Mouse (Mus musculus) stomach, postnatal 0 days (tissue): ENCODE measurements at regions not wholly inside any gene's neighbourhood (a gene's known extent, or its start where the extent isn't known, plus 50 kb on each side); places are given as distances from the start of the nearest gene placed in this dataset.

Experiments used
- ATAC-seq: fragments of 200-750 bp; cut with Nextera tagmentation; 2 replicates; pipeline ENCODE4 v1.8.0; 2017; ENCODE audit not compliant: low FRiP score, low TSS enrichment
- DNase-seq: peaks from one replicate; pipeline ENCODE4 v3.0.0-alpha.2; 2016; ENCODE audit warnings: low spot score
- H3K27ac ChIP-seq: fragments of 300-500 bp; sonication (generic); replicated peaks from 2 replicates; pipeline ENCODE4 v1.5.1; 2014; ENCODE audit warnings: mild to moderate bottlenecking, control low read depth
- H3K27me3 ChIP-seq: fragments of 300-500 bp; sonication (generic); 2 replicates; pipeline ENCODE4 v1.6.1; 2014; ENCODE audit warnings: low read length; ENCODE audit not compliant: control insufficient read depth, insufficient read depth
- H3K36me3 ChIP-seq: fragments of 300-500 bp; sonication (generic); 2 replicates; pipeline ENCODE4 v1.6.1; 2014; ENCODE audit warnings: low read length, mixed read lengths; ENCODE audit not compliant: control insufficient read depth, insufficient read depth
- H3K4me1 ChIP-seq: fragments of 300-500 bp; sonication (generic); replicated peaks from 2 replicates; pipeline ENCODE4 v1.6.1; 2014; ENCODE audit warnings: antibody characterized with exemption; ENCODE audit not compliant: control insufficient read depth, insufficient read depth
- H3K4me2 ChIP-seq: fragments of 300-500 bp; sonication (generic); replicated peaks from 2 replicates; pipeline ENCODE4 v1.6.1; 2014; ENCODE audit warnings: low read depth, mild to moderate bottlenecking, control low read depth, moderate library complexity
- H3K4me3 ChIP-seq: fragments of 300-500 bp; sonication (generic); 2 replicates; pipeline ENCODE4 v1.5.1; 2014; ENCODE audit warnings: low read depth, low read length, control low read depth
- H3K9ac ChIP-seq: fragments of 300-500 bp; sonication (generic); 2 replicates; pipeline ENCODE4 v1.6.1; 2014; ENCODE audit warnings: mild to moderate bottlenecking, low read length, control low read depth, mixed read lengths
- H3K9me3 ChIP-seq: fragments of 300-500 bp; sonication (generic); 2 replicates; pipeline ENCODE4 v1.6.1; 2016; ENCODE audit warnings: low read length; ENCODE audit not compliant: control insufficient read depth
- CTCF ChIP-seq: IDR thresholded peaks from 2 replicates; pipeline ENCODE4 v1.5.1; 2016; ENCODE audit warnings: antibody characterized with exemption, low read depth, mild to moderate bottlenecking, moderate library complexity
- EP300 ChIP-seq: optimal IDR thresholded peaks from 2 replicates; pipeline ENCODE3; 2016; ENCODE audit warnings: antibody characterized with exemption
- WGBS: fragments of 180-500 bp; shearing (Covaris S2); extraction: QIAGEN DNeasy Blood & Tissue Kit; methylation state at CpG from one replicate; pipeline ENCODE4 v1.1.7; 2014; 5-methylcytosine and 5-hydroxymethylcytosine counted together

DNA sequence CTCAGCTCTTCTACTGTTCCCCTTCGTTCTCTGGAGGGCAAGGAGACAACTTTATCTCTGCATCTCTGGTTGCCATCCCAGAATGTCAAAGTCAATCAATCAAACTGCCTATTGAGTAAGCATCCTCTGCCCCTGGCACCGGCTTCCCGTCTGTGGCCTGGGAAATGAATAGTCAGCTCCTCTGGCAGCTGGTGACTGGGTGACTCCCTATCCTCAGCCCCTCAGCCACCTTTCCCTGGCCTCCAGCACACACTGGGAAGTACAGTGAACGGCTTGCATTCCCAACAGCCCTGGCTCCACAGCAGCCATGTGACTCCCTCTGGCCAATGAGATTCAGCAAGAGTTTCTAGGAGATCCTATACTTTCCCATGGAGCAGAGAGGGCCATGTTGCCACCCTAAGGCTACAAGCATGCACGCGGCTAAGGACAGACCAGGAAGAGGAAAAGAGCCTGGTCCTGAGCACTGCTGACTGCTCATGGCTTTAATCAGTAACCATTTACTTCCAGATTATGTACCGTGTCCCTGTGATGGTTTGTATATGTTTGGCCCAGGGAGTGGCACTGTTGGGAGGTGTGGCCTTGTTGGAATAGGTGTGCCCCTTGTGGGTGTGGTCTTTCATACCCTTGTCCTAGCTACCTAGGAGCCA lies 119.6 kb downstream of the Inhbb start:
- Histone ChIP-seq H3K4me1 (no peaks in the 10 kb centered on the region), H3K9me3 (no peaks in the 10 kb centered on the region), H3K4me3 (no peak overlapping the region), H3K9ac (no peak overlapping the region), H3K27ac (peak overlapping the region; percentile 71), H3K4me2 (no peak overlapping the region), H3K36me3 (no peaks in the 10 kb centered on the region), H3K27me3 (no peaks in the 10 kb centered on the region)
- 44% methylated on average over 7 of the region's 7 CpGs for WGBS
- TF ChIP-seq EP300 (no peak), CTCF (0 out of 2 replicates have a peak, but pooled peaks have one; percentile 10)
- DNase-seq, result peak; percentile 67
- ATAC-seq, result peak; percentile 94

DNA sequence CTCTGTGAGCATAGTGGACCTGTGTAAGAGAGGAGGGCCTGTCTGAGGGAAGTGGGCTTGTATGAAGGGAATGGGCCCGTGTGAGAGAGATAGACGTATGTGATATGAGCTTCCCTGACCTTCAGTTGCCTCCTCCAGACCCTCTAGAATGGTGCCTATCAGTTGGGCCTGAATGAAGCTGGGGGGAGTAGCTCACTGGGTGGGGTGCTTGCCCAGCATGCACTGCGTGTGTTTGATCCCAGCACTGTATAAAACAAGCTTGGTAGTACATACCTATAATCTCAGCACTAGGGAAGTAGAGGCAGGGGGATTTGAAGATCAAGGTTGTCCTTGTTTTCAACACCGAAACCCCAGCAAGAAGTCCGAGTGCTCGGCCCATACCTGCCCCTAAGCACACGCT lies 120.1 kb downstream of the Inhbb start:
- 86% methylated on average over 7 of the region's 7 CpGs for WGBS
- no peak overlapping the region for H3K4me3 ChIP-seq
- H3K9ac ChIP-seq, result no peak overlapping the region
- H3K27me3 ChIP-seq, result no peaks in the 10 kb centered on the region
- DNase-seq (no peak), ATAC-seq (no peak)
- no peak overlapping the region for H3K4me2 ChIP-seq
- no peaks in the 10 kb centered on the region for H3K36me3 ChIP-seq
- H3K9me3 ChIP-seq, result no peaks in the 10 kb centered on the region
- no peak for TF ChIP-seq CTCF
- no peak for TF ChIP-seq EP300
- H3K4me1 ChIP-seq, result no peaks in the 10 kb centered on the region
- H3K27ac ChIP-seq, result no peak overlapping the region; the same call in 1 of the 2 replicates

DNA sequence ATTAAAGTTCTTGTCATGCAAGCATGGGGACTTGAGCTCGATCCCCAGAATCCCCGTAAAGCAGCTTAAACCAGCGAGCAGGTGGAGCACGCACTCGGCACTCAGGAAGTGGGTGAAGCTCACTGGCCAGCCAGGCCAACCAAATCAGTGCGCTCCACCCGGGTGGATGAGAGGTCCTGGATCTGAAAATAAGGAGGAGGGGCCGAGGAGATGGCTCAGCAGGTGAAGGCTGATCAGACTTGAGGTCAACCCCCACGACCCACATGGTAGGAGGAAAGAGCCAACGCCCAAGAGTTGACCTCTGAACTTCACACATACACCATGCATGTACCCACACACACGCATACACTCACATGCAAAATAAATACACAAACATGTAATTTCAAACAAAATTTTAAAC lies 120.8 kb downstream of the Inhbb start:
- H3K9ac ChIP-seq, result no peak overlapping the region
- no peak for DNase-seq
- no peak for ATAC-seq
- TF ChIP-seq EP300 (no peak), CTCF (no peak)
- H3K4me3 ChIP-seq, result no peak overlapping the region
- H3K4me2 ChIP-seq, result no peak overlapping the region
- no peaks in the 10 kb centered on the region for H3K27me3 ChIP-seq
- H3K9me3 ChIP-seq, result no peaks in the 10 kb centered on the region
- no peaks in the 10 kb centered on the region for H3K36me3 ChIP-seq
- no peaks in the 10 kb centered on the region for H3K4me1 ChIP-seq
- no peak overlapping the region for H3K27ac ChIP-seq
- 87% methylated on average over 11 of the region's 11 CpGs for WGBS

DNA sequence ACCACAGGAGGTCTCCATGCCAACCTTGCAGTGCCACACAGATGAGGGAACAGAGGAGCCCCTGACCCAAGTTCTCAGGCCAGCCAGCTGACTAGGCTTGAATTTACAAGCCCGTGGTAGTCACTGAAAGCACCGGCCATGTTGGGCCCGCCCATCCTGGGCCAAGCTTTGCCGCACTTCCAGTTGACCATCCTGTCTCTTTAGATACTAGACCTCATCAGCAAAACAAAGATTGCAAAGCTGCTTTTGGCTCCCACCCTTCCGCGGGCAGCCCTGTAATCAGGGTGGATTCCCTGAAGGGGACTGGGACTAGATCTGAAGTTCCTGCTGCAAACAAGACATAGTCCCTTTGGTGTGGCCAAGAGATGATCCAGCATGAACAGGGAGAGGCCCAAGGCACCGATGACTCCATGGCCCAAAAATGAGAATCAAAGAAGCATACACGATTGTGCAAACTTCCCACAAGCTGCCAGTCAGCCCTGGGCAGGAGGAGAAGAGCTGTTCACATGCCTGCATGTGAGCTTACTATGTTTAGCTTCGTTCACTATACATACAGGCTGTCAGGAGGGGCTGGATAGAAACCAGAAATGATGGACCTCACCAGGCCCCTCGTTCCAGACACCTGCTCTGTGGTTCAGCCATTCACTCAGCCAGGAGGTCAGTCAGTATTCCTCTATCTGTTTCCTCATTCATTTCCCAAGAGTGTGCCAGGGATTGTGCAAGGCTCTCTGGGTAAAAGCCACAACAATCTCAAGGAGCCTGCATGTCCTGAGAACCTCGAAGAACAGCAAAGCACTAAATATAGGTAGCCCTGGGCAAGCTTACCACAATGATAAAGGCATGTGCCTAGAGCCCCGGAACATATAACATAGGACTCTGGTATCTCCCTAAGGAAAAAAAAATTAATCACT lies 122.0 kb downstream of the Inhbb start:
- no peaks in the 10 kb centered on the region for H3K36me3 ChIP-seq
- no peak overlapping the region for H3K9ac ChIP-seq
- no peak overlapping the region for H3K27ac ChIP-seq
- H3K9me3 ChIP-seq, result no peaks in the 10 kb centered on the region
- ATAC-seq, result no peak
- TF ChIP-seq CTCF (no peak), EP300 (no peak)
- no peak for DNase-seq
- H3K4me2 ChIP-seq, result no peak overlapping the region
- WGBS, result 73% methylated on average over 12 of the region's 12 CpGs
- H3K4me1 ChIP-seq, result no peaks in the 10 kb centered on the region
- no peak overlapping the region for H3K4me3 ChIP-seq
- H3K27me3 ChIP-seq, result no peaks in the 10 kb centered on the region

DNA sequence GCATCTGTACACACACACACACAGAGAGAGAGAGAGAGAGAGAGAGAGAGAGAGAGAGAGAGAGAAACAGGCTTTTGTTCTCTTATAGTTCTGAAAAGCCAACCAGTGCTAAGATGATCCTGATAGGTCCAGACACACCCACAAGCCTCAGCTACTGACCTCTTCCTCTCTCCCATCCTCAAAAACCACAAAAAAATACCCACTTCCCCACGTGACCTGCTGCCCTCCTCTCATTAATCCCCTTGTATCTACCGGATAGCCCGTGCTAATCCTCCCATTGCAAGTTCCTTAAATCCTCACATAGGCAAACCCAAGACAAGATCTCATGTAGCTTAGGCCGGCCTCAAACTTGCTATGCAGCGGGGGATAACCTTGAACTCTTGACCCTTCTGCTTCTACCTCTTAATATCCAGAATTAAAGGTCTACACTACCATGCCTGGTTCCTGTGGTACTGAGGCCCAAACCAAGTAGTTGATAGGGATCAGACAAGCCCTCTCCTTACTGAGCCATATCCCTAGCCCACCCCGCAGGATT lies 123.3 kb downstream of the Inhbb start:
- Histone ChIP-seq H3K9me3 (no peaks in the 10 kb centered on the region), H3K27me3 (no peaks in the 10 kb centered on the region), H3K27ac (no peak overlapping the region), H3K4me3 (no peak overlapping the region), H3K36me3 (no peaks in the 10 kb centered on the region), H3K4me1 (no peaks in the 10 kb centered on the region), H3K4me2 (no peak overlapping the region), H3K9ac (no peak overlapping the region)
- ATAC-seq (no peak), DNase-seq (no peak)
- TF ChIP-seq EP300 (no peak), CTCF (no peak)
- WGBS, result 73% methylated on average over 6 of the region's 6 CpGs

DNA sequence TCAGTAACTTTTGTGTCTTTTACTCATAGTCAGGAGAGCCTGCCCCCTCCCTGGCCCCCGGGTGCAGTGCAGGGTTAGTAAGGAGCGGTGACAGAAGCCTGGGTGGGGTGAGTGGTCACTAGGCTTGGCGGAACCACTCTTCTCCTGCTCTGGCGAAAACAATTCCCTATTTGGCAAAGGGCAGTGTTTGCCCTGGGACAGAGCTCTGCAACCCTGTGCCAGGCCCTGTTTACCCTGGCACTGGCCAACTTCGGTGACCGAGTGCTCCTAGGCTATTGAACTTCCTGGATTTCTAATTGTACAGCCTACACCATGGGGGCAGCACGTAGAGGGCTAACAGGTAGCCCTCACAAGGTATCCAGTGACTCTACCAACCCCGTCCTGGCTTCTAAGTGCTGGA lies 126.9 kb downstream of the Inhbb start:
- peak; percentile 46; the same call in 1 of the 2 replicates for ATAC-seq
- H3K4me2 ChIP-seq, result no peak overlapping the region
- peak; percentile 27 for DNase-seq
- no peak overlapping the region for H3K27ac ChIP-seq
- H3K9me3 ChIP-seq, result no peaks in the 10 kb centered on the region
- H3K4me3 ChIP-seq, result no peak overlapping the region
- H3K27me3 ChIP-seq, result no peaks in the 10 kb centered on the region
- WGBS, result 75% methylated on average over 8 of the region's 8 CpGs
- no peaks in the 10 kb centered on the region for H3K4me1 ChIP-seq
- H3K36me3 ChIP-seq, result no peaks in the 10 kb centered on the region
- TF ChIP-seq EP300, result no peak
- no peak for TF ChIP-seq CTCF
- H3K9ac ChIP-seq, result no peak overlapping the region
